Mouse (Mus musculus): ENCODE results near the gene Gm6020. TPM values are rescaled to one million over a fixed set of nuclear protein-coding genes. Genes with fewer than 3 reads are reported as not detected.

The Gm6020 gene
- polyA plus RNA-seq, 1 experiment from 2014 or later = not detected

DNA sequence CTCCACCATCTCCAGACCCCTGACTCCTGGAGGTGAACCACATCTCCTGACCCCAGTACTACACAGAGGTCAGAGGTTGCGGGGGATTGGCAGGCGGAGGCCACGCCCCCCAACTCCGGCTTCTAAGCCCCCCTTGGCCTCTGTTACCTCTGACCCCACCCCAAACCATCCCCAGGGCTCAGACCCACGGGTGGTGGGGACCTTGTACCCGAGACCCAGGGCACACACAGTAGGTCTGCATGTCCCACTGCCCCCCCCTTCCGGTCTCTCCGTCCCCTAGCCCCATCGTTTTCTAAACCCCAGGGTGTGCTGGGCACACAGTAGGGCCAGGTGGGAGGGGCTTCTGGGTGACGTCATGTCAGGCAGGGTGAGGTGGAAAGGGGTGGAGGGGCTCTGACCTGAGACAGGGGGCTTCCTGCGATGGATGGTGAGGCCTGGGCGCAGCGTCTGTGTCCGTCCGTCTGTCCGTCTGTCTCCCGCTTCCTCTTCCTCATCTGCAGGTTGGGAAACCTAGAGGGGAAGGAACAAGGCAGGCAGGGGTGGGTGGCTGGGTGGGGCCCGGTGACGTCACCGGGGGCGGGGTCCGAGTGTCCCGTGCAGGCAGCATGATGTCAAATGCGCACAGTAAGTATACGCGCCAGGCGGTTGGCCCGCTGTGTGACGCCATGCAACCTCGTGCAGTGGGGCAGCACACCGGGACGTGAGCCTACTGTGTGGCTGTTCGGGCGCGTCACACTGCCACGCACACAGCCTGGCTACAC, 44.4 kb downstream of the Gm6020 start, which contains the start of gene Csf2ra:
TSS of gene Csf2ra (minus strand) at position 489 of the 761 bp plus-strand sequence.
- Histone ChIP-seq H3K9ac (ENCODE audit: low read length) (peak within 1 kb of the TSS; percentile 50; the same call in 1 of the 2 replicates), H3K4me2 (replicated peaks; ENCODE audit: low read depth) (peak within 1 kb of the TSS; percentile 58), H3K9me3 (ENCODE audit: control insufficient read depth, low read length) (no peaks in the 10 kb centered on the region), H3K27me3 (ENCODE audit: control insufficient read depth, insufficient read depth, low read length) (no peaks in the 10 kb centered on the region), H3K4me1 (replicated peaks; ENCODE audit: control insufficient read depth, insufficient read depth) (no peaks in the 10 kb centered on the region), H3K36me3 (ENCODE audit: control insufficient read depth, insufficient read depth, low read length) (no peaks in the 10 kb centered on the region), H3K4me3 (ENCODE audit: low read depth, low read length) (peak within 1 kb of the TSS; percentile 51), H3K27ac (replicated peaks) (peak within 1 kb of the TSS; percentile 88)
- no peak for TF ChIP-seq CTCF (IDR thresholded peaks at IDR 0.05; ENCODE audit: low read depth)
- no peak for TF ChIP-seq EP300 (optimal IDR thresholded peaks at IDR 0.05)
- DNase-seq (ENCODE audit: low spot score) (peak; percentile 47), ATAC-seq (ENCODE audit: low FRiP score, low TSS enrichment) (no peak)
- WGBS = 55% methylated on average over 35 of the region's 36 CpGs

Other genes with a start within 250 kb of the Gm6020 start
- gene Zfp950, start 43.0 kb upstream of the Gm6020 start, polyA plus RNA-seq (2015; fragmentation: Nextera tagmentation; extraction: Ambion mirVana) = 14.6 and 16.0 TPM in 2 replicates
- gene Gm7102, start 7.6 kb upstream of the Gm6020 start, polyA plus RNA-seq (2015; fragmentation: Nextera tagmentation; extraction: Ambion mirVana) = 0.07 and 0.13 TPM in 2 replicates
- gene Csf2ra, start 44.5 kb downstream of the Gm6020 start, polyA plus RNA-seq (2015; fragmentation: Nextera tagmentation; extraction: Ambion mirVana) = 8.4 and 9.0 TPM in 2 replicates
- gene Gm21060, start 113.2 kb downstream of the Gm6020 start, polyA plus RNA-seq (2015; fragmentation: Nextera tagmentation; extraction: Ambion mirVana) = not detected in 2 replicates

Measured in stomach, postnatal 0 days (tissue).